8 mouse cellular contexts compared by ENCODE assay signal in the genomic region with DNA sequence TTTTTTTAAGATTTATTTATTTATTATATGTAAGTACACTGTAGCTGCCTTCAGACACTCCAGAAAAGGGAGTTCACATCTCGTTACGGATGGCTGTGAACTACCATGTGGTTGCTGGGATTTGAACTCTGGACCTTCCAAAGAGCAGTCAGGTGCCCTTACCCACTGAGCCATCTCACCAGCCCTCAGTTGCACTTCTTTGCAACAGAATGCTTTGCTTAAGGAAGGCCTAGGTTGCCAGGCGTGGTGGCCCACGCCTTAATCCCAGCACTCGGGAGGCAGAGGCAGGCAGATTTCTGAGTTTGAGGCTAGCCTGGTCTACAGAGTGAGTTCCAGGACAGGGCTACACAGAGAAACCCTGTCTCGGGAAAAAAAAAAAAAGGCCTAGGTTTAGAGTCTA. TPM values are rescaled to one million over a fixed set of nuclear protein-coding genes. Genes with fewer than 3 reads are reported as not detected.
DNase-seq lines count a peak whose midpoint lies in the region; ATAC-seq and TF ChIP-seq lines count a peak whose summit lies in the region.
"Not testable (repeated sequence)": the region's sequence is repeated elsewhere in the genome, so short reads cannot be mapped to it uniquely, and the experiment has no call there.

No protein-coding gene starts in this region.

- H3K4me1 ChIP-seq in cerebellum, adult 2 months (ENCODE audit: control insufficient read depth, insufficient read depth, low read length): peaks cover 19% of the 10 kb centered on the region
- not testable (repeated sequence) for H3K4me1 ChIP-seq in forebrain, embryonic 11.5 days (replicated peaks; ENCODE audit: control insufficient read depth, insufficient read depth, low read length)
- peaks cover 28% of the 10 kb centered on the region for H3K4me1 ChIP-seq in heart, embryonic 13.5 days
- peaks cover 13% of the 10 kb centered on the region for H3K4me1 ChIP-seq in hindbrain, postnatal 0 days (ENCODE audit: insufficient read depth, low read length)
- H3K4me1 ChIP-seq in limb, embryonic 10.5 days: peaks cover 28% of the 10 kb centered on the region
- peaks cover 14% of the 10 kb centered on the region for H3K4me1 ChIP-seq in liver, postnatal 0 days (ENCODE audit: insufficient read depth)
- H3K4me1 ChIP-seq in midbrain, embryonic 15.5 days: peaks cover 32% of the 10 kb centered on the region
- peaks cover 12% of the 10 kb centered on the region for H3K4me1 ChIP-seq in stomach, embryonic 16.5 days (ENCODE audit: control insufficient read depth, insufficient read depth, low read length)

- H3K4me2 ChIP-seq in forebrain, embryonic 11.5 days (ENCODE audit: low read depth, low read length, severe bottlenecking): peak overlapping the region; percentile 79
- H3K4me2 ChIP-seq in heart, embryonic 13.5 days: peak overlapping the region; percentile 85
- H3K4me2 ChIP-seq in hindbrain, postnatal 0 days (ENCODE audit: low read depth, low read length): peak overlapping the region; percentile 91
- H3K4me2 ChIP-seq in liver, postnatal 0 days (ENCODE audit: low read depth, low read length): peak overlapping the region; percentile 93
- H3K4me2 ChIP-seq in midbrain, embryonic 15.5 days: peak overlapping the region; percentile 71
- peak overlapping the region; percentile 66 for H3K4me2 ChIP-seq in stomach, embryonic 16.5 days (ENCODE audit: low read depth, low read length)

- not testable (repeated sequence) for TF ChIP-seq CTCF in cerebellum, adult 2 months (IDR thresholded peaks at IDR 0.05; ENCODE audit: borderline replicate concordance, insufficient read depth, low read depth, low read length); hindbrain, postnatal 0 days (IDR thresholded peaks at IDR 0.05; ENCODE audit: low read depth); liver, postnatal 0 days (IDR thresholded peaks at IDR 0.05; ENCODE audit: low read depth)

- H3K27me3 ChIP-seq in cerebellum, adult 2 months (ENCODE audit: control insufficient read depth, insufficient read depth, low read length); forebrain, embryonic 11.5 days (ENCODE audit: control insufficient read depth, insufficient read depth, low read length); heart, embryonic 13.5 days (replicated peaks); hindbrain, postnatal 0 days (ENCODE audit: insufficient read depth, low read length); limb, embryonic 10.5 days (ENCODE audit: low read depth, poor library complexity, severe bottlenecking); liver, postnatal 0 days (ENCODE audit: insufficient read depth, low read length); midbrain, embryonic 15.5 days (replicated peaks); stomach, embryonic 16.5 days (ENCODE audit: control insufficient read depth, insufficient read depth, low read length): not testable (repeated sequence)

- not testable (repeated sequence) for H3K9me3 ChIP-seq in forebrain, embryonic 11.5 days (ENCODE audit: control insufficient read depth, low read length); heart, embryonic 13.5 days; hindbrain, postnatal 0 days (ENCODE audit: low read length); limb, embryonic 10.5 days (replicated peaks); liver, postnatal 0 days (ENCODE audit: low read length); midbrain, embryonic 15.5 days; stomach, embryonic 16.5 days (replicated peaks; ENCODE audit: control insufficient read depth, low read length)

- H3K9ac ChIP-seq in forebrain, embryonic 11.5 days (ENCODE audit: low read length): peak overlapping the region; percentile 97
- H3K9ac ChIP-seq in heart, embryonic 13.5 days: peak overlapping the region; percentile 99
- peak overlapping the region; percentile 97; the same call in 1 of the 2 replicates for H3K9ac ChIP-seq in hindbrain, postnatal 0 days (replicated peaks; ENCODE audit: low read length)
- H3K9ac ChIP-seq in liver, postnatal 0 days (replicated peaks); stomach, embryonic 16.5 days (ENCODE audit: low read length): not testable (repeated sequence)
- H3K9ac ChIP-seq in midbrain, embryonic 15.5 days: peak overlapping the region; percentile 85; the same call in 1 of the 2 replicates

- 75% methylated on average over 6 of the region's 6 CpGs for WGBS in cerebellum, adult 2 months
- WGBS in forebrain, embryonic 11.5 days: 88% methylated on average over 6 of the region's 6 CpGs
- 66% methylated on average over 6 of the region's 6 CpGs for WGBS in heart, embryonic 13.5 days
- WGBS in hindbrain, postnatal 0 days: 79% methylated on average over 6 of the region's 6 CpGs
- WGBS in limb, embryonic 10.5 days: 81% methylated on average over 6 of the region's 6 CpGs
- whole genome bisulfite sequencing in liver, postnatal 0 days (ENCODE audit: insufficient replicate concordance): 65% methylated on average over 6 of the region's 6 CpGs
- WGBS in midbrain, embryonic 15.5 days: 74% methylated on average over 6 of the region's 6 CpGs
- 75% methylated on average over 6 of the region's 6 CpGs for WGBS in stomach, embryonic 16.5 days

- peak overlapping the region; percentile 30 for H3K4me3 ChIP-seq in cerebellum, adult 2 months (replicated peaks; ENCODE audit: insufficient read depth, low read depth, low read length)
- H3K4me3 ChIP-seq in forebrain, embryonic 11.5 days (ENCODE audit: low read depth, low read length): peak overlapping the region; percentile 99
- peak overlapping the region; percentile 99 for H3K4me3 ChIP-seq in heart, embryonic 13.5 days
- H3K4me3 ChIP-seq in hindbrain, postnatal 0 days (ENCODE audit: low read length): peak overlapping the region; percentile 98
- peak overlapping the region; percentile 96 for H3K4me3 ChIP-seq in limb, embryonic 10.5 days
- peak overlapping the region; percentile 92 for H3K4me3 ChIP-seq in liver, postnatal 0 days (ENCODE audit: low read depth, low read length)
- H3K4me3 ChIP-seq in midbrain, embryonic 15.5 days: peak overlapping the region; percentile 83
- peak overlapping the region; percentile 82 for H3K4me3 ChIP-seq in stomach, embryonic 16.5 days (replicated peaks; ENCODE audit: low read length)

- not testable (repeated sequence) for DNase-seq in cerebellum, adult 2 months; forebrain, embryonic 11.5 days (ENCODE audit: low spot score); hindbrain, postnatal 0 days (ENCODE audit: low spot score); limb, embryonic 10.5 days (ENCODE audit: low spot score); liver, postnatal 0 days

- not testable (repeated sequence) for H3K36me3 ChIP-seq in forebrain, embryonic 11.5 days (ENCODE audit: control insufficient read depth, insufficient read depth, low read length); stomach, embryonic 16.5 days (ENCODE audit: control insufficient read depth, insufficient read depth, low read length)
- peaks cover 38% of the 10 kb centered on the region for H3K36me3 ChIP-seq in heart, embryonic 13.5 days
- H3K36me3 ChIP-seq in hindbrain, postnatal 0 days (ENCODE audit: insufficient read depth, low read length): peaks cover 24% of the 10 kb centered on the region
- peaks cover 49% of the 10 kb centered on the region for H3K36me3 ChIP-seq in limb, embryonic 10.5 days
- peaks cover 24% of the 10 kb centered on the region for H3K36me3 ChIP-seq in liver, postnatal 0 days (replicated peaks; ENCODE audit: insufficient read depth, low read length)
- peaks cover 19% of the 10 kb centered on the region for H3K36me3 ChIP-seq in midbrain, embryonic 15.5 days (replicated peaks)

- H3K27ac ChIP-seq in cerebellum, adult 2 months (ENCODE audit: insufficient read depth, low read length); forebrain, embryonic 11.5 days (ENCODE audit: low read depth, low read length); heart, embryonic 13.5 days (replicated peaks); hindbrain, postnatal 0 days; limb, embryonic 10.5 days; liver, postnatal 0 days (ENCODE audit: low read depth); midbrain, embryonic 15.5 days; stomach, embryonic 16.5 days (ENCODE audit: low read length): not testable (repeated sequence)

- not testable (repeated sequence) for ATAC-seq in forebrain, embryonic 11.5 days (replicated peaks; ENCODE audit: low FRiP score); heart, embryonic 13.5 days (ENCODE audit: extremely low read depth, insufficient number of reproducible peaks, low FRiP score, low TSS enrichment); hindbrain, postnatal 0 days; liver, postnatal 0 days; midbrain, embryonic 15.5 days (replicated peaks); stomach, embryonic 16.5 days (ENCODE audit: insufficient read depth, low FRiP score)

- not testable (repeated sequence) for TF ChIP-seq EP300 in liver, postnatal 0 days (IDR thresholded peaks at IDR 0.05; ENCODE audit: low read depth)

- not testable (repeated sequence) for TF ChIP-seq POLR2A in cerebellum, adult 2 months (IDR thresholded peaks at IDR 0.05; ENCODE audit: borderline replicate concordance, insufficient read depth, low read length)

RNA-seq across cellular contexts. Expression of a gene that starts 0.8 kb away (rescaled TPM):
- polyA plus RNA-seq in cerebellum, adult 2 months (2012; rRNA removed): 46.8 and 49.8 TPM in 2 replicates
- polyA plus RNA-seq in forebrain, embryonic 11.5 days (2014; fragmentation: Nextera tagmentation; extraction: Ambion mirVana): 55.4 and 55.5 TPM in 2 replicates
- 41.0 and 45.5 TPM in 2 replicates for polyA plus RNA-seq in heart, embryonic 13.5 days (2015; fragmentation: Nextera tagmentation; extraction: Ambion mirVana)
- total RNA-seq in hindbrain, postnatal 0 days (2014; rRNA removed): 23.6 and 28.1 TPM in 2 replicates
- polyA plus RNA-seq in hindbrain, postnatal 0 days (2015; fragmentation: Nextera tagmentation; extraction: Ambion mirVana): 60.3 and 63.9 TPM in 2 replicates
- 57.4 and 64.8 TPM in 2 replicates for polyA plus RNA-seq in limb, embryonic 10.5 days (2016; fragmentation: Nextera tagmentation; extraction: Ambion mirVana)
- polyA plus RNA-seq in liver, postnatal 0 days (2015; fragmentation: Nextera tagmentation; extraction: Ambion mirVana): 21.5 and 22.1 TPM in 2 replicates
- polyA plus RNA-seq in midbrain, embryonic 15.5 days (2015; fragmentation: Nextera tagmentation; extraction: Ambion mirVana): 51.9 and 55.3 TPM in 2 replicates
- polyA plus RNA-seq in stomach, embryonic 16.5 days (2015; fragmentation: Nextera tagmentation; extraction: Ambion mirVana): 43.0 and 47.0 TPM in 2 replicates

RNA-seq across cellular contexts. Expression of a gene that starts 0.8 kb away (rescaled TPM):
- polyA plus RNA-seq in cerebellum, adult 2 months (2012; rRNA removed): 52.7 and 54.4 TPM in 2 replicates
- polyA plus RNA-seq in forebrain, embryonic 11.5 days (2014; fragmentation: Nextera tagmentation; extraction: Ambion mirVana): 65.2 and 67.7 TPM in 2 replicates
- 35.4 and 41.6 TPM in 2 replicates for polyA plus RNA-seq in heart, embryonic 13.5 days (2015; fragmentation: Nextera tagmentation; extraction: Ambion mirVana)
- 21.1 and 22.7 TPM in 2 replicates for total RNA-seq in hindbrain, postnatal 0 days (2014; rRNA removed)
- 60.1 and 64.3 TPM in 2 replicates for polyA plus RNA-seq in hindbrain, postnatal 0 days (2015; fragmentation: Nextera tagmentation; extraction: Ambion mirVana)
- polyA plus RNA-seq in limb, embryonic 10.5 days (2016; fragmentation: Nextera tagmentation; extraction: Ambion mirVana): 52.6 and 52.9 TPM in 2 replicates
- polyA plus RNA-seq in liver, postnatal 0 days (2015; fragmentation: Nextera tagmentation; extraction: Ambion mirVana): 16.7 TPM in 2 replicates
- 71.7 and 73.1 TPM in 2 replicates for polyA plus RNA-seq in midbrain, embryonic 15.5 days (2015; fragmentation: Nextera tagmentation; extraction: Ambion mirVana)
- polyA plus RNA-seq in stomach, embryonic 16.5 days (2015; fragmentation: Nextera tagmentation; extraction: Ambion mirVana): 49.3 and 51.6 TPM in 2 replicates

RNA-seq across cellular contexts. Expression of a gene that starts 36.0 kb away (rescaled TPM):
- polyA plus RNA-seq in cerebellum, adult 2 months (2012; rRNA removed): 14.2 and 14.4 TPM in 2 replicates
- polyA plus RNA-seq in forebrain, embryonic 11.5 days (2014; fragmentation: Nextera tagmentation; extraction: Ambion mirVana): 12.9 and 15.6 TPM in 2 replicates
- 7.8 and 8.3 TPM in 2 replicates for polyA plus RNA-seq in heart, embryonic 13.5 days (2015; fragmentation: Nextera tagmentation; extraction: Ambion mirVana)
- 29.7 and 32.7 TPM in 2 replicates for total RNA-seq in hindbrain, postnatal 0 days (2014; rRNA removed)
- polyA plus RNA-seq in hindbrain, postnatal 0 days (2015; fragmentation: Nextera tagmentation; extraction: Ambion mirVana): 9.2 TPM in 2 replicates
- 18.2 and 21.0 TPM in 2 replicates for polyA plus RNA-seq in limb, embryonic 10.5 days (2016; fragmentation: Nextera tagmentation; extraction: Ambion mirVana)
- 4.3 and 5.7 TPM in 2 replicates for polyA plus RNA-seq in liver, postnatal 0 days (2015; fragmentation: Nextera tagmentation; extraction: Ambion mirVana)
- polyA plus RNA-seq in midbrain, embryonic 15.5 days (2015; fragmentation: Nextera tagmentation; extraction: Ambion mirVana): 10.4 and 11.9 TPM in 2 replicates
- polyA plus RNA-seq in stomach, embryonic 16.5 days (2015; fragmentation: Nextera tagmentation; extraction: Ambion mirVana): 9.7 and 10.4 TPM in 2 replicates

RNA-seq across cellular contexts. Expression of a gene that starts 41.7 kb away (rescaled TPM):
- polyA plus RNA-seq in cerebellum, adult 2 months (2012; rRNA removed): 5,042 and 5,433 TPM in 2 replicates
- polyA plus RNA-seq in forebrain, embryonic 11.5 days (2014; fragmentation: Nextera tagmentation; extraction: Ambion mirVana): 2,325 and 2,523 TPM in 2 replicates
- 279 and 320 TPM in 2 replicates for polyA plus RNA-seq in heart, embryonic 13.5 days (2015; fragmentation: Nextera tagmentation; extraction: Ambion mirVana)
- total RNA-seq in hindbrain, postnatal 0 days (2014; rRNA removed): 3,255 and 3,584 TPM in 2 replicates
- 2,405 and 2,624 TPM in 2 replicates for polyA plus RNA-seq in hindbrain, postnatal 0 days (2015; fragmentation: Nextera tagmentation; extraction: Ambion mirVana)
- 46.5 and 55.9 TPM in 2 replicates for polyA plus RNA-seq in limb, embryonic 10.5 days (2016; fragmentation: Nextera tagmentation; extraction: Ambion mirVana)
- 28.1 and 32.7 TPM in 2 replicates for polyA plus RNA-seq in liver, postnatal 0 days (2015; fragmentation: Nextera tagmentation; extraction: Ambion mirVana)
- 1,376 and 1,480 TPM in 2 replicates for polyA plus RNA-seq in midbrain, embryonic 15.5 days (2015; fragmentation: Nextera tagmentation; extraction: Ambion mirVana)
- 698 and 764 TPM in 2 replicates for polyA plus RNA-seq in stomach, embryonic 16.5 days (2015; fragmentation: Nextera tagmentation; extraction: Ambion mirVana)

RNA-seq across cellular contexts. Expression of a gene that starts 44.8 kb away (rescaled TPM):
- polyA plus RNA-seq in cerebellum, adult 2 months (2012; rRNA removed): 874 and 889 TPM in 2 replicates
- polyA plus RNA-seq in forebrain, embryonic 11.5 days (2014; fragmentation: Nextera tagmentation; extraction: Ambion mirVana): 226 and 247 TPM in 2 replicates
- 95.2 and 103 TPM in 2 replicates for polyA plus RNA-seq in heart, embryonic 13.5 days (2015; fragmentation: Nextera tagmentation; extraction: Ambion mirVana)
- 421 and 496 TPM in 2 replicates for total RNA-seq in hindbrain, postnatal 0 days (2014; rRNA removed)
- 583 and 600 TPM in 2 replicates for polyA plus RNA-seq in hindbrain, postnatal 0 days (2015; fragmentation: Nextera tagmentation; extraction: Ambion mirVana)
- 87.5 and 98.0 TPM in 2 replicates for polyA plus RNA-seq in limb, embryonic 10.5 days (2016; fragmentation: Nextera tagmentation; extraction: Ambion mirVana)
- polyA plus RNA-seq in liver, postnatal 0 days (2015; fragmentation: Nextera tagmentation; extraction: Ambion mirVana): 9.6 and 10.7 TPM in 2 replicates
- polyA plus RNA-seq in midbrain, embryonic 15.5 days (2015; fragmentation: Nextera tagmentation; extraction: Ambion mirVana): 661 and 666 TPM in 2 replicates
- polyA plus RNA-seq in stomach, embryonic 16.5 days (2015; fragmentation: Nextera tagmentation; extraction: Ambion mirVana): 90.8 and 96.1 TPM in 2 replicates

Comparison
In these comparisons a context has a peak if more than half of its experiments do, and no peak if none do; other contexts are left out.
1. H3K4me3 ChIP-seq: peak in every context shown above with its lines; median percentile 99 in forebrain, embryonic 11.5 days; 99 in heart, embryonic 13.5 days; 98 in hindbrain, postnatal 0 days; 96 in limb, embryonic 10.5 days; 92 in liver, postnatal 0 days; 83 in midbrain, embryonic 15.5 days; 82 in stomach, embryonic 16.5 days; 30 in cerebellum, adult 2 months.